In the genomic region with DNA sequence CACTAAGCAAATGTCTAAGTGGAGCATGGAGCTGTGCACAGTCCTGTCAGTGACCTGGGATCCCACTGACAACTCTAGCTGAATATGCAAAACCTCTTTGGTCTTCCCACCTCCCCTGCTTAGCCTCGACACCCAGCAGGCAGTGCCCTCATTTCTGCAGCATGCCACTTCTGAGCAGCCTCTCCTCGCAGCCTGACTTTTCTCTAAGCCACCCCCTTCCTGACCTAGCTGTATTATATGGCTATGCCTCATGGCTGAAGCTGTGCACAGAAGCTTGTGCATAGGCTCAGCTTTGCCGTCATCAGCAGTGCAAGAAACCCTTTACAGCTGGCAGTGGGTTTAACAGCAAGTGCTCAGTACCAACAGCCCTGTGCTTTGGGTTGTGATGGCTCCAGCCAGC, we compare ENCODE assay signal across 29 mouse cellular contexts.
DNase-seq lines count a peak whose midpoint lies in the region; ATAC-seq and TF ChIP-seq lines count a peak whose summit lies in the region.
"Had no signal": no experiment of that assay in that cellular context is flagged by ENCODE, and none has a peak within 500 bp of the region (broad histone marks: within the 10 kb centered on the region; RNA-seq: fewer than 3 reads in every experiment).

No protein-coding gene starts in this region.

- no peak for TF ChIP-seq EP300 in CH12.LX (IDR thresholded peaks at IDR 0.05; ENCODE audit: low read length)

- no peak for ATAC-seq in liver, embryonic 13.5 days (ENCODE audit: low read depth)
- ATAC-seq: forebrain, postnatal 0 days; inflammation-experienced regulatory T-cells, adult 6 months; liver, postnatal 0 days had no signal

- dilution Hi-C loops in CH12.LX (cut with MboI; ENCODE audit: extremely low pct_ligation_motif_present, extremely low pct_unique_long_range_greater_than_20kb, low sequenced_read_pairs), result no loop called here

- H3K36me3 ChIP-seq in liver, embryonic 13.5 days, result no peaks in the 10 kb centered on the region
- H3K36me3 ChIP-seq in CH12.LX (replicated peaks in 1 of 2; ENCODE audit: control insufficient read depth in 1 of 2, insufficient read depth in 1 of 2, low read length in 1 of 2), result no peaks in the 10 kb centered on the region
- H3K36me3 ChIP-seq: embryonic facial prominence, embryonic 13.5 days; forebrain, embryonic 12.5 days; G1E; hindbrain, embryonic 10.5 days; hindbrain, embryonic 15.5 days; kidney, embryonic 15.5 days; limb, embryonic 12.5 days had no signal

- H3K4me2 ChIP-seq in liver, embryonic 13.5 days, result no peak overlapping the region
- H3K4me2 ChIP-seq in CH12.LX (ENCODE audit: insufficient read depth, low read depth, poor library complexity, severe bottlenecking), result no peak overlapping the region
- H3K4me2 ChIP-seq: embryonic facial prominence, embryonic 13.5 days; forebrain, embryonic 12.5 days; hindbrain, embryonic 15.5 days; kidney, embryonic 15.5 days; limb, embryonic 12.5 days; liver, embryonic 11.5 days had no signal

- TF ChIP-seq POLR2A in CH12.LX (IDR thresholded peaks at IDR 0.05; ENCODE audit: low read depth, low read length), result no peak

- no peaks in the 10 kb centered on the region for H3K79me2 ChIP-seq in CH12.LX (replicated peaks; ENCODE audit: control insufficient read depth, extremely low read depth, insufficient read depth, poor library complexity, severe bottlenecking)

- DNase-seq in liver, embryonic 13.5 days, result no peak
- DNase-seq in liver (no peak), CH12.LX (ENCODE audit: extremely low read depth) (no peak)
- peak; percentile 64 for DNase-seq in brain, adult 2 months (ENCODE audit: low read depth, low spot score)
- peak; percentile 50 for DNase-seq in thymus, postnatal 25 days
- no peak for DNase-seq in spleen, postnatal 4 days (ENCODE audit: low spot score in 2 of 2)
- no peak for DNase-seq in urinary bladder, postnatal 36 days (ENCODE audit: low spot score in 2 of 2)
- DNase-seq: adrenal gland, adult 8-10 months; cerebellum, adult 11-12 months; cerebellum, adult 9-11 months; embryo, embryonic 11 days; forebrain, postnatal 0 days; gastrocnemius, postnatal 14 days; heart, postnatal 14 days; kidney, adult 11 months; kidney, postnatal 25 days; layer of hippocampus, postnatal 36 days; liver, postnatal 0 days; lung, postnatal 36 days; midbrain, embryonic 14.5 days had no signal

- H3K9ac ChIP-seq in liver, embryonic 13.5 days, result no peak overlapping the region
- H3K9ac ChIP-seq in CH12.LX (ENCODE audit: insufficient read depth, low read depth), result no peak overlapping the region
- H3K9ac ChIP-seq: embryonic facial prominence, embryonic 13.5 days; forebrain, embryonic 12.5 days; forebrain, postnatal 0 days; hindbrain, embryonic 15.5 days; kidney, embryonic 15.5 days; limb, embryonic 12.5 days; liver, postnatal 0 days had no signal

- no peaks in the 10 kb centered on the region for H3K9me3 ChIP-seq in liver, embryonic 13.5 days (replicated peaks)
- H3K9me3 ChIP-seq in CH12.LX (replicated peaks; ENCODE audit: low read length), result no peaks in the 10 kb centered on the region
- H3K9me3 ChIP-seq: embryonic facial prominence, embryonic 13.5 days; forebrain, embryonic 12.5 days; hindbrain, embryonic 10.5 days; hindbrain, embryonic 15.5 days; kidney, embryonic 15.5 days; limb, embryonic 12.5 days had no signal

- peaks cover 37% of the 10 kb centered on the region for H3K4me1 ChIP-seq in liver, embryonic 13.5 days (replicated peaks)
- H3K4me1 ChIP-seq in CH12.LX (ENCODE audit: control insufficient read depth in 1 of 2, insufficient read depth in 2 of 2), result peaks cover 27 to 51% of the 10 kb centered on the region in 2 experiments
- H3K4me1 ChIP-seq: embryonic facial prominence, embryonic 13.5 days; kidney, embryonic 15.5 days; limb, embryonic 12.5 days had no signal

- H3K27ac ChIP-seq in liver, embryonic 13.5 days, result 0 out of 2 replicates have a peak overlapping the region, but pooled peaks have one; percentile 91
- H3K27ac ChIP-seq in CH12.LX (ENCODE audit: insufficient read depth, low read depth), result peak overlapping the region; percentile 47; the same call in 1 of the 2 replicates
- H3K27ac ChIP-seq: embryonic facial prominence, embryonic 13.5 days; forebrain, embryonic 12.5 days; hindbrain, embryonic 10.5 days; hindbrain, embryonic 15.5 days; kidney, embryonic 15.5 days; limb, embryonic 12.5 days had no signal

- TF ChIP-seq CTCF in CH12.LX (conservative IDR thresholded peaks at IDR 0.05 in 1 of 2, IDR thresholded peaks at IDR 0.05 in 1 of 2; ENCODE audit: low read depth in 2 of 2, low read length in 2 of 2), result no peak

- H3K4me3 ChIP-seq in liver, embryonic 13.5 days (replicated peaks), result no peak overlapping the region
- H3K4me3 ChIP-seq in CH12.LX (replicated peaks in 1 of 3; ENCODE audit: low read depth in 2 of 3, low read length in 2 of 3, poor library complexity in 1 of 3), result peak overlapping the region in 1 of 3 experiments; percentile 2
- H3K4me3 ChIP-seq: embryonic facial prominence, embryonic 13.5 days; forebrain, embryonic 12.5 days; hindbrain, embryonic 10.5 days; hindbrain, embryonic 15.5 days; kidney, embryonic 15.5 days; limb, embryonic 12.5 days had no signal

- H3K27me3 ChIP-seq in liver, embryonic 13.5 days, result no peaks in the 10 kb centered on the region
- H3K27me3 ChIP-seq in CH12.LX (replicated peaks), result no peaks in the 10 kb centered on the region
- H3K27me3 ChIP-seq: embryonic facial prominence, embryonic 13.5 days; forebrain, embryonic 12.5 days; hindbrain, embryonic 15.5 days; kidney, embryonic 15.5 days; limb, embryonic 12.5 days had no signal

- no peak for TF ChIP-seq RAD21 in CH12.LX (IDR thresholded peaks at IDR 0.05; ENCODE audit: low read depth, low read length)

- in situ Hi-C loops in CH12.LX (cut with MboI; ENCODE audit: low pct_ligation_motif_present, low pct_unique_long_range_greater_than_20kb, low sequenced_read_pairs), result no loop called here

- 57% methylated on average over 3 of the region's 3 CpGs for WGBS in liver, embryonic 13.5 days (ENCODE audit: insufficient replicate concordance)

TF ChIP-seq in CH12.LX, 34 proteins besides CTCF, POLR2A, EP300 and RAD21:
- TF ChIP-seq HCFC1 (IDR thresholded peaks at IDR 0.05; ENCODE audit: low read depth, low read length), result no peak

Comparison
In these comparisons a context has a peak if more than half of its experiments do, and no peak if none do; other contexts are left out.
1. DNase-seq: peak in brain, adult 2 months (single experiment) and thymus, postnatal 25 days (single experiment); none in liver, embryonic 13.5 days (single experiment), liver (single experiment), CH12.LX (single experiment), spleen, postnatal 4 days (0 of 2) and urinary bladder, postnatal 36 days (0 of 2).